Mouse (Mus musculus): ENCODE data around the gene Padi3.

GRCm38 (mm10) chr4:140776623-140777022 is 33.8 kb downstream of the Padi3 start:
- TF ChIP-seq TAL1 (IDR thresholded peaks at IDR 0.05; ENCODE audit: low read length) = no peak
- no peak for TF ChIP-seq GATA1 (IDR thresholded peaks at IDR 0.05; ENCODE audit: low read length)

All from erythroblast, embryonic 14.5 days (primary cell).